Mouse (Mus musculus): ENCODE data around the gene Fgf3.

DNA sequence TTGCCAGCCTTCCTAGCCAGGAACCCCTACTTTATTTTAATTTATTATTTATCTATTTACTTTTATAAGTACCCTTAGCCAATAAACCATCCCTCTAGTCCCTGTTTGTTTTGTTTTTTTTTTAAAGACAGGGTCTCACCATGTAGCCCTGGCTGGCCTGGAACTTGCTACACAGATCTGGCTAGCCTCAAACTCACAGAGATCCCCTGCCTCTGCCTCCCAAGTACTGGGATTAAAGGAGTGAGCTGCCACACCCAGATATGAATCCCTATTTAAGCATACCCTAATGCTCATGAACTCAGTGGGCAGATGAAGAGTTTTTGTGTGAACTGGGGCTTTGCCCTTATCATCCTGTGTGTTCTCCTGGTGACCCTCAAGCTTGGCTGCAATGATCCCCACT, 9.2 kb downstream of the Fgf3 start, which contains the start of gene Fgf4:
- TF ChIP-seq POLR2A (IDR thresholded peaks at IDR 0.05; ENCODE audit: extremely low read depth, insufficient read depth, low read length) (no peak), CTCF (IDR thresholded peaks at IDR 0.05; ENCODE audit: low read depth, low read length) (no peak)
